Comparison of ENCODE assay signal across 8 mouse cellular contexts in genomic region chr17:25568206-25568605, GRCm38 (mm10). TPM values are rescaled to one million over a fixed set of nuclear protein-coding genes. Genes with fewer than 3 reads are reported as not detected.
A peak's percentile ranks its signal among the peaks of the same experiment; 100 is the strongest.
DNase-seq lines count a peak whose midpoint lies in the region; ATAC-seq and TF ChIP-seq lines count a peak whose summit lies in the region.

No protein-coding gene starts in this region.

- H3K4me2 ChIP-seq in stomach, embryonic 15.5 days = no peak overlapping the region
- no peak overlapping the region for H3K4me2 ChIP-seq in stomach, postnatal 0 days (replicated peaks; ENCODE audit: low read depth)
- H3K4me2 ChIP-seq in limb, embryonic 12.5 days = peak overlapping the region; percentile 98
- no peak overlapping the region for H3K4me2 ChIP-seq in heart, embryonic 12.5 days
- no peak overlapping the region; the same call in 1 of the 2 replicates for H3K4me2 ChIP-seq in heart, embryonic 11.5 days

- no peaks in the 10 kb centered on the region for H3K36me3 ChIP-seq in stomach, embryonic 15.5 days
- H3K36me3 ChIP-seq in stomach, postnatal 0 days (ENCODE audit: control insufficient read depth, insufficient read depth, low read length) = no peaks in the 10 kb centered on the region
- peaks cover 9% of the 10 kb centered on the region; the same call in 1 of the 2 replicates for H3K36me3 ChIP-seq in limb, embryonic 12.5 days
- H3K36me3 ChIP-seq in heart, embryonic 12.5 days = no peaks in the 10 kb centered on the region
- H3K36me3 ChIP-seq in heart, embryonic 11.5 days (ENCODE audit: control insufficient read depth, insufficient read depth, low read length) = no peaks in the 10 kb centered on the region

- no peak overlapping the region for H3K9ac ChIP-seq in stomach, embryonic 15.5 days
- H3K9ac ChIP-seq in stomach, postnatal 0 days (ENCODE audit: low read length) = no peak overlapping the region
- no peak overlapping the region for H3K9ac ChIP-seq in limb, embryonic 12.5 days (replicated peaks)
- no peak overlapping the region for H3K9ac ChIP-seq in heart, embryonic 12.5 days
- no peak overlapping the region for H3K9ac ChIP-seq in heart, embryonic 11.5 days (ENCODE audit: low read depth, low read length)

- peak; percentile 28 for DNase-seq in cerebellum, adult 11-12 months
- DNase-seq in cerebellum, adult 11 months = no peak
- no peak for DNase-seq in stomach, postnatal 0 days (ENCODE audit: low spot score)
- no peak for DNase-seq in retina, postnatal 1 day

- H3K4me1 ChIP-seq in stomach, embryonic 15.5 days = peaks cover 19% of the 10 kb centered on the region
- H3K4me1 ChIP-seq in stomach, postnatal 0 days (replicated peaks; ENCODE audit: control insufficient read depth, insufficient read depth) = 0 out of 2 replicates have a peak, but pooled peaks cover 3% of the 10 kb centered on the region
- peaks cover 50% of the 10 kb centered on the region for H3K4me1 ChIP-seq in limb, embryonic 12.5 days (replicated peaks)
- peaks cover 57% of the 10 kb centered on the region for H3K4me1 ChIP-seq in heart, embryonic 12.5 days (replicated peaks)
- peaks cover 24% of the 10 kb centered on the region for H3K4me1 ChIP-seq in heart, embryonic 11.5 days (ENCODE audit: control insufficient read depth, insufficient read depth, low read length)

- peak overlapping the region; percentile 17; the same call in 1 of the 2 replicates for H3K4me3 ChIP-seq in stomach, embryonic 15.5 days (replicated peaks)
- no peak overlapping the region for H3K4me3 ChIP-seq in stomach, postnatal 0 days (ENCODE audit: low read depth, low read length)
- H3K4me3 ChIP-seq in limb, embryonic 12.5 days (replicated peaks) = peak overlapping the region; percentile 5; the same call in 1 of the 2 replicates
- H3K4me3 ChIP-seq in heart, embryonic 12.5 days = no peak overlapping the region
- H3K4me3 ChIP-seq in heart, embryonic 11.5 days (ENCODE audit: low read depth, low read length) = no peak overlapping the region

- 41% methylated on average over 10 of the region's 10 CpGs for WGBS in stomach, embryonic 15.5 days
- WGBS in stomach, postnatal 0 days = 38% methylated on average over 10 of the region's 10 CpGs
- 43% methylated on average over 10 of the region's 10 CpGs for WGBS in limb, embryonic 12.5 days
- WGBS in heart, embryonic 12.5 days = 47% methylated on average over 10 of the region's 10 CpGs
- WGBS in heart, embryonic 11.5 days (ENCODE audit: insufficient replicate concordance) = 46% methylated on average over 10 of the region's 10 CpGs

- peaks cover 22% of the 10 kb centered on the region for H3K27me3 ChIP-seq in stomach, embryonic 15.5 days (replicated peaks)
- peaks cover 3% of the 10 kb centered on the region; the same call in 1 of the 2 replicates for H3K27me3 ChIP-seq in stomach, postnatal 0 days (ENCODE audit: control insufficient read depth, insufficient read depth, low read length)
- H3K27me3 ChIP-seq in limb, embryonic 12.5 days = peaks cover 56% of the 10 kb centered on the region
- H3K27me3 ChIP-seq in heart, embryonic 12.5 days (replicated peaks) = peaks cover 37% of the 10 kb centered on the region
- peaks cover 36% of the 10 kb centered on the region for H3K27me3 ChIP-seq in heart, embryonic 11.5 days (ENCODE audit: control insufficient read depth, insufficient read depth, low read length)

- H3K9me3 ChIP-seq in stomach, embryonic 15.5 days = no peaks in the 10 kb centered on the region
- no peaks in the 10 kb centered on the region for H3K9me3 ChIP-seq in stomach, postnatal 0 days (ENCODE audit: control insufficient read depth, low read length)
- no peaks in the 10 kb centered on the region for H3K9me3 ChIP-seq in limb, embryonic 12.5 days
- no peaks in the 10 kb centered on the region for H3K9me3 ChIP-seq in heart, embryonic 12.5 days (replicated peaks)
- H3K9me3 ChIP-seq in heart, embryonic 11.5 days (replicated peaks; ENCODE audit: control insufficient read depth, low read length) = no peaks in the 10 kb centered on the region

- no peak for TF ChIP-seq CTCF in stomach, postnatal 0 days (IDR thresholded peaks at IDR 0.05; ENCODE audit: low read depth)

- no peak for ATAC-seq in stomach, embryonic 15.5 days (ENCODE audit: insufficient read depth, low FRiP score, low read depth)
- ATAC-seq in stomach, postnatal 0 days (ENCODE audit: low FRiP score, low TSS enrichment) = no peak
- no peak for ATAC-seq in limb, embryonic 12.5 days (ENCODE audit: insufficient number of reproducible peaks, insufficient read depth, low FRiP score, low TSS enrichment, low read depth)
- no peak for ATAC-seq in heart, embryonic 12.5 days (ENCODE audit: insufficient number of reproducible peaks, low FRiP score)
- ATAC-seq in heart, embryonic 11.5 days (replicated peaks; ENCODE audit: insufficient number of reproducible peaks, low FRiP score, low TSS enrichment) = no peak

- no peak for TF ChIP-seq EP300 in stomach, postnatal 0 days (optimal IDR thresholded peaks at IDR 0.05)

- H3K27ac ChIP-seq in stomach, embryonic 15.5 days = no peak overlapping the region
- H3K27ac ChIP-seq in stomach, postnatal 0 days (replicated peaks) = no peak overlapping the region
- no peak overlapping the region for H3K27ac ChIP-seq in limb, embryonic 12.5 days
- no peak overlapping the region for H3K27ac ChIP-seq in heart, embryonic 12.5 days (ENCODE audit: poor library complexity, severe bottlenecking)
- H3K27ac ChIP-seq in heart, embryonic 11.5 days (ENCODE audit: low read depth, low read length) = no peak overlapping the region

RNA-seq across cellular contexts. Expression of gene Sox8, which starts 2.3 kb away (rescaled TPM):
- 5.8 and 6.0 TPM in 2 replicates for polyA plus RNA-seq in stomach, embryonic 15.5 days (2015; fragmentation: Nextera tagmentation; extraction: Ambion mirVana)
- 1.4 and 1.6 TPM in 2 replicates for polyA plus RNA-seq in stomach, postnatal 0 days (2015; fragmentation: Nextera tagmentation; extraction: Ambion mirVana)
- 10.1 and 11.1 TPM in 2 replicates for polyA plus RNA-seq in limb, embryonic 12.5 days (2016; fragmentation: Nextera tagmentation; extraction: Ambion mirVana)
- polyA plus RNA-seq in heart, embryonic 12.5 days (2016; fragmentation: Nextera tagmentation; extraction: Ambion mirVana) = 1.6 and 1.9 TPM in 2 replicates
- 2.0 and 2.9 TPM in 2 replicates for polyA plus RNA-seq in heart, embryonic 11.5 days (2014; fragmentation: Nextera tagmentation; extraction: Ambion mirVana)

RNA-seq across cellular contexts. Expression of gene Lmf1, which starts 10.7 kb away (rescaled TPM):
- 27.4 and 29.8 TPM in 2 replicates for polyA plus RNA-seq in stomach, embryonic 15.5 days (2015; fragmentation: Nextera tagmentation; extraction: Ambion mirVana)
- 16.3 and 17.7 TPM in 2 replicates for polyA plus RNA-seq in stomach, postnatal 0 days (2015; fragmentation: Nextera tagmentation; extraction: Ambion mirVana)
- 27.9 and 28.9 TPM in 2 replicates for polyA plus RNA-seq in limb, embryonic 12.5 days (2016; fragmentation: Nextera tagmentation; extraction: Ambion mirVana)
- polyA plus RNA-seq in heart, embryonic 12.5 days (2016; fragmentation: Nextera tagmentation; extraction: Ambion mirVana) = 34.6 and 35.3 TPM in 2 replicates
- polyA plus RNA-seq in heart, embryonic 11.5 days (2014; fragmentation: Nextera tagmentation; extraction: Ambion mirVana) = 32.8 and 34.9 TPM in 2 replicates

Comparison
In these comparisons a context has a peak if more than half of its experiments do, and no peak if none do; other contexts are left out.
1. H3K4me3 ChIP-seq: peak in stomach, embryonic 15.5 days (single experiment) and limb, embryonic 12.5 days (single experiment); none in stomach, postnatal 0 days (single experiment), heart, embryonic 12.5 days (single experiment) and heart, embryonic 11.5 days (single experiment).